Mouse (Mus musculus) testis, adult 2 months (tissue): ENCODE measurements at regions not wholly inside any gene's neighbourhood (a gene's known extent, or its start where the extent isn't known, plus 50 kb on each side); places are given as distances from the start of the nearest gene placed in this dataset.

Experiments
- CTCF ChIP-seq: fragments of 200-500 bp; IDR thresholded peaks from 2 replicates; pipeline ENCODE4 v1.5.1; 2012; ENCODE audit warnings: low read depth, mild to moderate bottlenecking, inconsistent platforms, low read length, moderate library complexity; ENCODE audit not compliant: control insufficient read depth, insufficient read depth, insufficient replicate concordance
- POLR2A ChIP-seq: fragments of 200-500 bp; IDR thresholded peaks from 2 replicates; pipeline ENCODE4 v1.6.1; 2012; ENCODE audit warnings: low read depth, mild to moderate bottlenecking, inconsistent platforms, low read length, moderate library complexity; ENCODE audit not compliant: control insufficient read depth

- TF ChIP-seq CTCF (no peak), POLR2A (no peak)
These were observed 64.0 kb downstream of the Gm4791 start for GRCm38 (mm10) chr9:47062516-47062915.
